Mouse (Mus musculus) ovary, postnatal 14 days (tissue): ENCODE measurements around the gene Als2cr12.
"Not testable (repeated sequence)": the region's sequence is repeated elsewhere in the genome, so short reads cannot be mapped to it uniquely, and the experiment has no call there.

ENCODE experiments used
- DNase-seq: peaks from one replicate; pipeline ENCODE4 v3.0.0; 2022; ENCODE audit warnings: low spot score

Gene Als2cr12

GRCm38 (mm10) chr1:58719356-58719945 lies 23.7 kb upstream of the Als2cr12 start:
- no peak for DNase-seq

DNA sequence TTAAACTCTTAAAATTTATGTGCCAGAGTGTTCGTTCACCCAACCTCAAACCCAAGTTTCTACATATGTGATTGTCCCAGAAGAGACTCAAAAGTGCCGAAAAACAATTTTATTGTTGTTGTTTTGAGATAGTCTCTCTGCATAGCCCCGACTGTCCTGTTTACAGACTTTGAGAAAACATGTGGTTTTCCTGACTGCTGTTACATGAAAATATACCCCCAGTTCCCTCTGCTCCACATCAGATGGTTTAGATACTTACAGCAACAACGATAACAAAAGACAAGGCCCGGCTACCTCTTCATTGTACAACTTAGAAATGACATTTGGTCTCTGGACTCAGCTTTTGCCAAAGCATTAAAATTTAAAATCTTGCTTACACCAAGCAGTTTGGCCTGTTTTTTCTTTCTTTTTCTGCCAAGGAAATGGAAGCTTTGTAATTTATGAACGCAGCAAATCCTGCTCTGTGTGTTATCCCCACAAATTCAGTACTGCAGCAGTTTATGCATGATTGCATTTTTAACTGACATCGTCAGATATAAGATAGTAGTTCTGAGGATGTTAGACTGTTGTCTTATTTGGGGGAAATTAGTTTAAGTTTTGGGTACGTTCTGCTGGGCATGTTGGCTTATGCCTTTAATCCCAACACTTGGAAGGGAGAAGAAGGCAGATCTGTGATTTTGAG lies 21.9 kb upstream of the Als2cr12 start:
- no peak for DNase-seq

DNA sequence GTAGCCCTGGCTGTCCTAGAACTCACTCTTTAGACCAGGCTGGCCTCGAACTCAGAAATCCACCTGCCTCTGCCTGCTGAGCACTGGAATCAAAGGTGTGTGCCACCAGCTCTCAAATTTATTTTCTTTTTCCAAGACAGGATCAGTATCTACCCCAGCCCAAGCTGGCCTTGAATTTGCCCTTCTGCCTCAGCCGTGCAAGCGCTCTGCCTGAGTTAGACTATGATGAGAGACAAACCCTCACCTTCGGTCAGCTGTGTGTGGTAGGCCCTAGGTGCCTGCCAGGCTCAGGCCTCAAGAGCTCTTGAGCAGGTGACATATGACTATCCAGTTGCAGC lies 21.1 kb upstream of the Als2cr12 start:
- DNase-seq: no peak

DNA sequence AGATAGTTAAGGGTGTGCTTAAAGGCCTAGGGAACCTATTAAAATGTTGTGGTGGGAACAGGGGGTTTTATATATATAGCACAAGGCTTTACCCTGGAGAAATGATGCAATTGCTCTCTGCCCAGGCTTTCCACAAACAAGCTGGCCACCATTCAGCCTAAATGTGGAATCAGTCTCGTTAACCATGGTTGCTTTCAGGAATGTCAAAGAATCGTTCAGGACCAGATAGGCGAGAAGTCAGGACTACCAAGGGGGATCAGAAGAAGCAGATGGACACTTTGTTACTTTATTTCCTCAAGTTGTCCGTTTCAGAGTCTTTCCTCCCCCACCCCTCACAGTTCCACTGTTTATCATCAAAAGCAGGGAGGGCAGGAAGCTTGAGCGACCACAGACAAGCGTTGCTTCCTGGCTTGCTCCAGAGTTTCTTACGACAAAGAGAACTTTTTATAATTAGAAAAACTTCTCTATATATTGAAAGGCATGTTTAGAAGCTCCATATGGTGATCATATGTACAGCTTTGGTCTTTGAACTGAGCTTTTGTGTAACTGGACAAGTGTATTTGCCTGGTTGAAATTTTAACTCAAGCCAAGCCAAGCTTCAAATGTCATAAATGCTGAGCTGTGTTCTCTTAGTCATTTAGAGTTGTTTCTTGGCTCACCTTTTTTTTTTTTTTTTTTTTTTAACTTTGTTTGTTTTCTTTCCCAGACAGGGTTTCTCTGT lies 20.5 kb upstream of the Als2cr12 start:
- no peak for DNase-seq

GRCm38 (mm10) chr1:58715536-58715935 lies 19.7 kb upstream of the Als2cr12 start:
- no peak for DNase-seq

- no peak for DNase-seq
Measured at GRCm38 (mm10) chr1:58714361-58714760, 18.6 kb upstream of the Als2cr12 start.

DNA sequence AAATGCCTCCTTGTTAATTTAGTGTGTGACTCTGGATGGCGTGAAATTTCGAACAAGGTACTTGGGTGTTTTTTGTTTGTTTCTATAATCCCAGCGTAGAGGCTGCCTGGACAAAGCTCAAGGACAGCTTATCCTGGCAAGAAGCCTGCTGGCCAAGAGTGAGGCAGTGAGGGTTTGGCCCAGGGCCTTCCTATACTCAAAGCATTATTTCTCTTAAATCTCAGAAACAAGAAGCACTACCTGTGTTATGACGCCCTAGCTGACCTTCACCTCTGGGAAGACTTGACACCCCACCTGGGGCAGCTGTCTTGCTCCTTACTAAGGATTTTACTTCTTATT lies 18.1 kb upstream of the Als2cr12 start:
- DNase-seq: peak; percentile 53

DNA sequence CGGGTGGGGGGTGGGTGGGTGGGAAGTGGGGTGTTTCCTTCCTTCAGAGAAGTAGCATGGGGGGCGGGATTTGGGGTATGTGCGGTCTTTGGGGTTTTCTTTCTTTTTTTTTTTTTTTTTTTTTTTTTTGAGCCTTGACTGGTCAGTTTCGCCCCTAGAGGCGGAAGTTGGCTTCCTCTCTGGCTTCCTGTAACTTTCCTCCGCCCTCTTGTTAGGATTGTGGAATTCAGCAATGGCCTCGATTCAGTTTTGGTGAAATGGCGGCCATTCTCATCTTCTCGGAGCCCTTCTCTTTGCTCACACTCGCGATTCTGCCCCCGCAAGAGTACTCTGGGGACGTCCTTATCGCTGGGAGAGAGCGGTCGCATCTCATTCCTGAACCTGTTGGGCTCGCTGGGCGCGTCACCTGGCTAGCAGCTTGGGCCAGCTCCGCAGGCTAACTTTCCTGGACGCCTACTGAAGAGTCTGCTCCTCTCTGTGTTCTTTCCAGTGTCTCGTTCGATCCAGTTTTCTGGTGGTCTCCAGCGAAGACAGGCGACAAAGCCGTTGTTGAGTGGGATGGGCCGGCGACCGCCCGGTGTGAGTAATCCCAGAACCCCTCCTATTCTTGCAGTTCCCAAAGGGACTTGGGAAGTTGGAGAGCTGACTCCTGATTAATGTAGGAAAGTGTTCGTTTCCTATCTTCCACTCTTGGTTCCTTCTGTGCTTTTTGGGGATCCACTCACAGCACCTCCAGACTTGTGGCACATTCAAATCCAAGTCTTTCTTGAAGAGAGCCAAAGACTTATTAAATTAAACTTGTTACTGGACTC lies 17.5 kb upstream of the Als2cr12 start:
- DNase-seq: peak; percentile 52

- peak; percentile 19 for DNase-seq
Measured at GRCm38 (mm10) chr1:58712076-58713061, 16.6 kb upstream of the Als2cr12 start.

GRCm38 (mm10) chr1:58711365-58712016 lies 15.7 kb upstream of the Als2cr12 start, which contains the start of gene Cflar:
Cflar (plus strand) TSS chr1:58711508.
- peak; percentile 59 for DNase-seq

DNA sequence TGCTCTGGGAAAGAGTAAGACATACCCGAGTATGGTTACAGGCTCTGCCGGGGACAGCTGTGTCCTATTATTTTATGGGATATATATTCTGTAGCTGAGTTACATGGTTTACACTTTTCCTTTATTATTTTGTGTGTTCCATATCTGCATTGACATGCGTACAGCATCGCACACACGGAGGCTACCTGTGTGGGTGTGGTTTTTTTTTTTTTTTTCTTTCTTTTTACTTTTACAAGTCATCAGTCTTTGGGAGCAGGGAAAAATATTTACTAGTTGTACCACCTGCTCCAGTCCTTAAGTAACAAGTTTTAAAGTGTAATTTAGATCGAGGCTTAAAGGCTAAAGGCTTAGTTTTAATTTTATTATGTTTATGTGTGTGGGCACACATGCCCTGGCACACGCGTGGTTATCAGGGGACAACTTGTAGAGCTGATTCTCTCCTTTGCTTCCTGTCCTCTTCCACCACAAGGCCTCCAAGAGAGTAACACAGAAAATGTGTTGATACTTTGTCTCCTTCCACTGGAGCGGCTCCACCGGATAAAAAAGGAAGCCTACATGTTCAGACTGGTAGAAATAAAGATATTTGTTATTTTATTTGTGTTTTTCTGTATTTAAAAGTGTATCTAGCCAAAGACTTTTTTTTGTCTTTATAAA lies 15.0 kb upstream of the Als2cr12 start:
- no peak for DNase-seq

DNA sequence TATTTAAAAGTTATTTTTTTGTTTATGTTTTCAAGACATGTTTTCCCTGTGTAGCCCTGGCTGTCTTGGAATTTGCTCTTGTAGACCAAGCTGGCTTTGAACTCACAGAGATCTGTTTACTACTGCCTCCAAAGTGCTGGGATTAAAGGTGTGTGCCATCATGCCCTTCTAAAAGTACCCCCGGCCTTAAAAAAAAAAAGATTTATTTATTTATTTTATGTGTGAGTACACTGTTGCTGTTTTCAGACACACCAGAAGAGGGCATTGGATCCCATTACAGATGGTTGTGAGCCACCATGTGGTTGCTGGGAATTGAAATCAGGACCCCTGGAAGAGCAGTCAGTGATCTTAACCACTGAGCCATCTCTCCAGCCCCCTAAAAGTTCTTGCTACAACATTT lies 14.3 kb upstream of the Als2cr12 start:
- not testable (repeated sequence) for DNase-seq

GRCm38 (mm10) chr1:58700580-58701162 lies 4.9 kb upstream of the Als2cr12 start:
- DNase-seq: not testable (repeated sequence)

DNA sequence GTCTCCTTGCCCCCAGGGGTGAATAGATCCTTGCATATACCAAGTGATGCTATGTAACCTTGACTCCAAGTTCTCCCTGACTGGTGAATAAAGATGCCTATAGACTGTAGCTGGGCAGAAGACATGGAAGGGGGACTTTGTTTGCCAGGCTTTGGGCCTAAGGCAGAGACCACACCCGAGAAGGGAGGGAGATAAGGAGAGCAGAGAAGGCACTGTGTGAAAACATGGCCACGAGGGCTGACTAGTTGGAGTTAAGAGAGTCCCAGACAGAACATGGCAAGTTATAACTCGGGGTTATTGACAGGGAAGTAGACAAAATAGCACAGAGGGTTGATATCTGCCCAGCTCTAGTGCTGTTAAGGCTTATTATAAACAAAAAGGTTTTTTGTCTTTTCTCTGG lies 4.2 kb upstream of the Als2cr12 start:
- no peak for DNase-seq

DNA sequence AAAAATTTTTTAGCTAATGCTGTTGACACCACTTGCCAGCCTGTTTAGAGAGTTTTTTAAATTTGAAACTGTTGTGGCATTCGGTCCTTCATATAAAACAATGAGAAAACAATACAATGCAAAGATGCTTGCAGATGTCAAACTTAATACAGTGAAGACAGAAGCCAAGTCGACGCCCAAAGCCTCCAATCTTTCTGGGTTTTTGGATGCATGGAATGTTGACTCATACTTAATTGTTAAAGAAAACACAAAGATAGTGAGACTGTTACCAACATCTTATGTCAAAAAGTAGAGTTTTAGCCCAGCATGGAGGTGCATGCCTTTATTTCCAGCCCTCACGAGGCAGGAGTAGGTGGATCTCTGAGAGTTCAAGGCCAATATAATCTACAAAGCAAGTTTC lies 3.0 kb upstream of the Als2cr12 start:
- no peak for DNase-seq

DNA sequence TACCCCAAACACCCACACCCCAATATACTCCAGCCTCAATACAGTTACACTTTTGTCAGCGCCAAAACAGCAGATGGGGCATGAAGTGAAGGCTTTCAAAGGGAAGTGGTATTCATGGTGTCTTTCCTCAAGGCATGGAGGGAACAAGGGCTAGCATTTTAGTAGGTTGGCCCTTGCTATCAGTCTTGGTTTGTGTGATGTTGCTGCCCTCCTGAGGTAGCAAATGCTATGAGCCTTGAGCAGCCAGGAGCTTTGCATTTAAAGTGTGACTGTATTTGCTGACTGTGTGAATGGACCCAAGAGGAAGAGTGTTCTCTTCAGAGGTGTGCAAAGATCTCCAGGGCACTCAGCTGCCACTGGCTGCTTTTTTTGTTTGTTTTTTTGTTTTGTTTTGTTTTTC lies 1.8 kb upstream of the Als2cr12 start:
- not testable (repeated sequence) for DNase-seq

- DNase-seq: no peak
Measured at GRCm38 (mm10) chr1:58693696-58694095, 2.1 kb downstream of the Als2cr12 start.

GRCm38 (mm10) chr1:58691718-58692117 lies 4.1 kb downstream of the Als2cr12 start:
- not testable (repeated sequence) for DNase-seq

DNA sequence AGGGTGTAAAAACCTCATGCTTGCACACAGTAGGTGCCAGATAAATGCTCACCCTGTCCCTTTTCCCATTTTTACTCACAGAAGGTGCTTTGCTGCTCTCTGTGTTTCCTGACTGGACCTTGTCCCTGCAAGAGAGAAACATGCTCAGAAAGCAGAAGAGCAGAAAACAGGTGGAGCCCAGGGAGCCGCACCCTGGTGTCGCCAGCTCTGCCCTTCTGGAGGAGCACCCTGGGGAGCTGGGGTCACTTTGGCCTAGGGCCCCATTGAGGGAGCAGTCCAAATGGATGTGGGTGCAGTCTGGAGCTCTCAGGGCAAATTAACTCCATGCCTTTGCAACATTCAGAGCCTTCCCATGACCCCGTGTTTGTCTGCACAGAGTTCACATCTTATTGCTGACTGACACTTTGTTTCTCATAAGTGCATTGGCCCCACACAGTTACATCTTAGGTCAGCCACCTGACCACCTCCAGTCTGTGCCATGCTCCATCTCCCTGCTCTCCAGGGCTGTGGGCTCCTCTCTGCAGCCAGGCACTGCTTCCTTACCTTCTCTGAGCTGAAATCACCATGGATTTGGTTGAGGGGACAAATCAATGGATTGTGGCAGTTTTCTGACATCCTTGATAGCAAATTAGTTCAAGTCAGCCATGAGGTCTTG lies 4.8 kb downstream of the Als2cr12 start:
- not testable (repeated sequence) for DNase-seq
